Mouse (Mus musculus) midbrain, embryonic 12.5 days (tissue): Measurements from ENCODE around the gene Cdkn1a. TPM values are rescaled to one million over a fixed set of nuclear protein-coding genes. Genes with fewer than 3 reads are reported as not detected.
"Not testable (repeated sequence)": the region's sequence is repeated elsewhere in the genome, so short reads cannot be mapped to it uniquely, and the experiment has no call there.

Source experiments
- ATAC-seq: fragments of 200-750 bp; cut with Nextera tagmentation; 2 replicates; pipeline ENCODE4 v1.8.0; 2017; ENCODE audit warnings: low read depth, moderate TSS enrichment, moderate library complexity; ENCODE audit not compliant: low FRiP score
- H3K27ac ChIP-seq: fragments of 300-500 bp; sonication (generic); replicated peaks from 2 replicates; pipeline ENCODE4 v1.5.1; 2016; ENCODE audit warnings: mild to moderate bottlenecking
- H3K27me3 ChIP-seq: fragments of 300-500 bp; sonication (generic); 2 replicates; pipeline ENCODE4 v1.6.1; 2016; ENCODE audit warnings: mild to moderate bottlenecking
- H3K36me3 ChIP-seq: fragments of 300-500 bp; sonication (generic); 2 replicates; pipeline ENCODE4 v1.6.1; 2016
- H3K4me1 ChIP-seq: fragments of 300-500 bp; sonication (generic); 2 replicates; pipeline ENCODE4 v1.6.1; 2016
- H3K4me2 ChIP-seq: fragments of 300-500 bp; sonication (generic); replicated peaks from 2 replicates; pipeline ENCODE4 v1.6.1; 2016; ENCODE audit warnings: mild to moderate bottlenecking, moderate library complexity
- H3K4me3 ChIP-seq: fragments of 300-500 bp; sonication (generic); 2 replicates; pipeline ENCODE4 v1.5.1; 2016; ENCODE audit warnings: mild to moderate bottlenecking
- H3K9ac ChIP-seq: fragments of 300-500 bp; sonication (generic); replicated peaks from 2 replicates; pipeline ENCODE4 v1.6.1; 2016; ENCODE audit warnings: mild to moderate bottlenecking, moderate library complexity
- H3K9me3 ChIP-seq: fragments of 300-500 bp; sonication (generic); 2 replicates; pipeline ENCODE4 v1.6.1; 2016; ENCODE audit warnings: mild to moderate bottlenecking
- WGBS: fragments of 180-500 bp; shearing (Covaris S2); methylation state at CpG from one replicate; pipeline ENCODE4 v1.1.7; 2016; 5-methylcytosine and 5-hydroxymethylcytosine counted together
- polyA plus RNA-seq: library from polyadenylated mRNA; unstranded; fragments of >200 nt; fragmentation: Nextera tagmentation; extraction: Ambion mirVana; gene quantifications from 2 replicates; pipeline ENCODE4 v1.2.1, GENCODE M21; 2016

The Cdkn1a gene
- 23.5 and 24.8 TPM in 2 replicates for polyA plus RNA-seq

DNA sequence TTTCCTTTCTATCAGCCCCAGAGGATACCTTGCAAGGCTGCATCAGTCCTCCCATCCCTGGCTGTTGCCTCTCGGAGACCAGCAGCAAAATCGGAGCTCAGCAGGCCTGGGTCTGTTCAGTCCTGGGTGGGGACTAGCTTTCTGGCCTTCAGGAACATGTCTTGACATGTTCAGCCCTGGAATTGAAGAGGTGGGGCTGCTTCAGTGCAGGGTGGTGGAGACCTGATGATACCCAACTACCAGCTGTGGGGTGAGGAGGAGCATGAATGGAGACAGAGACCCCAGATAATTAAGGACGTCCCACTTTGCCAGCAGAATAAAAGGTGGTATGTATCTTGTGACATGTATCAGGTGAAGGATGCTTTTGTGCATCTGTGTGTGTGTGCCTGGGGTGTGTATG lies at the start of gene Cdkn1a:
TSS of gene Cdkn1a (plus strand) at position 201 of the 400 bp plus-strand sequence.
- Histone ChIP-seq H3K9ac (no peak within 1 kb of the TSS), H3K9me3 (no peaks in the 10 kb centered on the region), H3K4me1 (peaks cover 22% of the 10 kb centered on the region), H3K27me3 (peaks cover 51% of the 10 kb centered on the region), H3K4me2 (no peak within 1 kb of the TSS), H3K27ac (no peak within 1 kb of the TSS), H3K4me3 (no peak within 1 kb of the TSS), H3K36me3 (no peaks in the 10 kb centered on the region)
- no peak for ATAC-seq
- WGBS, result 85% methylated on average over 3 of the region's 3 CpGs

DNA sequence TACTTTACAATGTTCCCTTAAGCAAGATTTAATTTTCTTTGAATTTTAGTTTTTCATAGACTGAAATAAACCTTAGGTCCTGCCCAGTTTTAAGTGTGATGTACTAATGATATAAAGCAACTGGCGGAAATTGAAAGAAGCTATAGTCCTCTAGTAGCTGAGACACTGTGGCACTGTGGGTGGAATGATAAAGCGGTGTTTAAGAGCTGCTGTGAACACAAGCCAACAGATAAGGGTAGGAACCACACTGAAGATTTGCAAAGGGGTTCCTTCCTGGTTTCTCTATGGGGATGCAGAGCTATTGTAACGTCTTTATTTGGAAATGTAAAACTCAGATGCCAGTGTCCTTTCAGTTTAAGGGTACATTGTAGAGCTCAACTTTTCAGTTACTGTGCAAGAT lies 49.1 kb upstream of the Cdkn1a start:
- peaks cover 11% of the 10 kb centered on the region for H3K4me1 ChIP-seq
- not testable (repeated sequence) for H3K27ac ChIP-seq, H3K4me3 ChIP-seq, H3K27me3 ChIP-seq, H3K4me2 ChIP-seq, H3K9ac ChIP-seq, H3K9me3 ChIP-seq, ATAC-seq
- H3K36me3 ChIP-seq, result peaks cover 91% of the 10 kb centered on the region
- WGBS, result 90% methylated on average over 3 of the region's 3 CpGs

DNA sequence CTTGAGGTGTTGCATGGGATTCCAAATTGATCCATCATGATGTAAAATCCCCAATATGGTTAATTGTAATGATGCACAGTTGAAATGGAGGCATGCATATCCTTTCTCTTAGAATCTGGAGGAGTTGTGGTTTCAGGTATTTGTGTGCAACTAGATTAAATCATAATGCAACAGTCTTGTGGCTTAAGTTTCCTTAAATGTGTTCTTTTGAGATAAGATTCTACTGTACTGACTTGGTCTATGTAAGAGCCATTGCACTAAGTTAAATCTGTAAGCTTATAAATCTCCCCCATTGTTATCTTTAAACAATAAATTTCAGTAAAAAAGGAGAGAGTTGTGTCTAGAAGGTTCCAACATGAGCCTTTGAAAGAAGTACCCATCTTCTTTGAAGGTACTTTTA lies 48.2 kb upstream of the Cdkn1a start:
- peaks cover 8% of the 10 kb centered on the region for H3K4me1 ChIP-seq
- no peak overlapping the region for H3K4me2 ChIP-seq
- no peak overlapping the region for H3K9ac ChIP-seq
- no peaks in the 10 kb centered on the region for H3K9me3 ChIP-seq
- H3K36me3 ChIP-seq, result peaks cover 90% of the 10 kb centered on the region
- H3K4me3 ChIP-seq, result no peak overlapping the region
- H3K27me3 ChIP-seq, result no peaks in the 10 kb centered on the region
- ATAC-seq, result no peak
- H3K27ac ChIP-seq, result no peak overlapping the region

DNA sequence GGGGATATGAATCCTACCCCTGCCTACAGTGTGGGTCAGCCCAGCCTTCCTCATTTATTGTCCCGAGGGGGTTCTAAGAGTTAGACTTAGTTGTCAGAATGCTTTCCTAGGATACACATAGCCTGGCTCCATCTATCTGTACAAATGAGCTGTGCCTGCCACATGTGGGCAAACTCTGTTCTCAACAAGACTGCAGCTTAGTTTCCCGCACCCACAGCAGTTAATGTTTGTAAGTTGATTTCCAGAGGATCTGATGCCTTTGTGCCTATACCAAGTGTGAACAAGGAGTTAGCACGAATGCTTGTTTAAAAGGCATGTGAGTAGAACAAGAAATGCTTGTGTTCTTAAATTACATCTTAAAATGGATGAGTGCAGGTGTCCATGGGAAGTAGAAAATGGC lies 47.2 kb upstream of the Cdkn1a start:
- Histone ChIP-seq H3K9me3 (no peaks in the 10 kb centered on the region), H3K36me3 (peaks cover 87% of the 10 kb centered on the region), H3K9ac (no peak overlapping the region), H3K27ac (no peak overlapping the region), H3K4me2 (no peak overlapping the region), H3K27me3 (no peaks in the 10 kb centered on the region), H3K4me3 (no peak overlapping the region), H3K4me1 (0 out of 2 replicates have a peak, but pooled peaks cover 5% of the 10 kb centered on the region)
- 89% methylated on average over 3 of the region's 3 CpGs for WGBS
- no peak for ATAC-seq

DNA sequence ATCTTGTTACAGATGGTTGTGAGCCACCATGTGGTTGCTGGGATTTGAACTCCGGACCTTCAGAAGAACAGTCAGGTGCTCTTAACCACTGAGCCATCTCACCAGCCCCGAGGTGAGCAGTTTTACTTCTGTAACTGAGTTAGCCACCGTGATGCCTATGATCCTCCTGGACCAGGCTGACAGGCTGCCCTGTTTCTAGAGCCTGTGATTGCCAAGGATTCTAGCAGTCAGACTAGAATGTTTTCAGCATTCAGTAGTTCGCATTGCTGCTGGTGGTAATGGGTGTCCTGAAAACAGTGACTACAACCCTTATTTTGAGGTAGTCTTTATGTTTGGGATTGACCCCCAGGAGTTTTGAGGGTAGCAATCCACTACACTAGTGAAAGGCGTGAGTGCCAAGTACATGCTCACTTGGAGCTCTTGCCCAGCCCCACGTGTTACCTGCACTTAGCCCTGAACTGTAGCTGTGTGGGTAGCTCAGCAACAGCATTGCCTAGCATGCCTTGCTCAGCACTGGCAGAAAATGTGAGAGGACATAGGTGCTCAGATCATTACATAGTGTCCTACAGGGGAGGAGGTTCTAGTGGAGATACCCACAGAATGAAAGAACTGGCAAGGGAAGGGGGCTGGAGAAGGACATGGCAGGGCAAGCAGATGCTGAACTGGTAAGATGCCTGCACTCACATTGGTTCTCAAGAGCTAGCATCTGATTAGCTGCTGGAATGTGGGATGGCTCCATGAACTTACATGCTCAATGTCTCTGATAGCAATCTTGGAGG lies 46.4 kb upstream of the Cdkn1a start:
- H3K36me3 ChIP-seq, result peaks cover 80% of the 10 kb centered on the region
- H3K4me3 ChIP-seq, result no peak overlapping the region
- H3K9ac ChIP-seq, result no peak overlapping the region
- no peaks in the 10 kb centered on the region for H3K27me3 ChIP-seq
- no peak for ATAC-seq
- 0 out of 2 replicates have a peak, but pooled peaks cover 7% of the 10 kb centered on the region for H3K4me1 ChIP-seq
- no peak overlapping the region for H3K4me2 ChIP-seq
- no peak overlapping the region for H3K27ac ChIP-seq
- 85% methylated on average over 6 of the region's 6 CpGs for WGBS
- no peaks in the 10 kb centered on the region for H3K9me3 ChIP-seq

GRCm38 (mm10) chr17:29044925-29045319 lies 45.9 kb upstream of the Cdkn1a start:
- H3K36me3 ChIP-seq, result peaks cover 74% of the 10 kb centered on the region
- no peak for ATAC-seq
- H3K27me3 ChIP-seq, result no peaks in the 10 kb centered on the region
- H3K27ac ChIP-seq, result no peak overlapping the region
- WGBS, result 70% methylated on average over 1 of the region's 1 CpGs
- H3K4me3 ChIP-seq, result no peak overlapping the region
- 0 out of 2 replicates have a peak, but pooled peaks cover 3% of the 10 kb centered on the region for H3K4me1 ChIP-seq
- H3K9me3 ChIP-seq, result no peaks in the 10 kb centered on the region
- H3K9ac ChIP-seq, result no peak overlapping the region
- H3K4me2 ChIP-seq, result no peak overlapping the region

- H3K27ac ChIP-seq, result no peak overlapping the region
- H3K36me3 ChIP-seq, result peaks cover 64% of the 10 kb centered on the region
- ATAC-seq, result no peak
Observed at GRCm38 (mm10) chr17:29045741-29046530, 44.8 kb upstream of the Cdkn1a start.

GRCm38 (mm10) chr17:29046863-29047262 lies 43.9 kb upstream of the Cdkn1a start:
- WGBS, result 88% methylated on average over 3 of the region's 3 CpGs

More at GRCm38 (mm10) chr17:29045741-29046530, 44.8 kb upstream of the Cdkn1a start:
- WGBS, result 81% methylated on average over 12 of the region's 12 CpGs
- H3K4me2 ChIP-seq, result no peak overlapping the region
- no peak overlapping the region for H3K4me3 ChIP-seq
- no peaks in the 10 kb centered on the region for H3K9me3 ChIP-seq
- no peak overlapping the region for H3K9ac ChIP-seq
- 0 out of 2 replicates have a peak, but pooled peaks cover 3% of the 10 kb centered on the region for H3K4me1 ChIP-seq
- H3K27me3 ChIP-seq, result no peaks in the 10 kb centered on the region

GRCm38 (mm10) chr17:29047697-29048514 lies 42.9 kb upstream of the Cdkn1a start:
- 0 out of 2 replicates have a peak, but pooled peaks cover 3% of the 10 kb centered on the region for H3K4me1 ChIP-seq
- no peaks in the 10 kb centered on the region for H3K9me3 ChIP-seq
- H3K4me3 ChIP-seq, result no peak overlapping the region
- ATAC-seq, result no peak
- 75% methylated on average over 3 of the region's 3 CpGs for WGBS
- no peaks in the 10 kb centered on the region for H3K27me3 ChIP-seq
- no peak overlapping the region for H3K4me2 ChIP-seq
- H3K36me3 ChIP-seq, result peaks cover 49% of the 10 kb centered on the region
- no peak overlapping the region; the same call in 1 of the 2 replicates for H3K27ac ChIP-seq
- no peak overlapping the region for H3K9ac ChIP-seq

More at GRCm38 (mm10) chr17:29046863-29047262, 43.9 kb upstream of the Cdkn1a start:
- Histone ChIP-seq H3K4me1 (0 out of 2 replicates have a peak, but pooled peaks cover 3% of the 10 kb centered on the region), H3K4me3 (no peak overlapping the region), H3K27me3 (no peaks in the 10 kb centered on the region), H3K9ac (no peak overlapping the region), H3K36me3 (peaks cover 59% of the 10 kb centered on the region), H3K27ac (no peak overlapping the region), H3K9me3 (no peaks in the 10 kb centered on the region), H3K4me2 (no peak overlapping the region)
- ATAC-seq, result no peak

DNA sequence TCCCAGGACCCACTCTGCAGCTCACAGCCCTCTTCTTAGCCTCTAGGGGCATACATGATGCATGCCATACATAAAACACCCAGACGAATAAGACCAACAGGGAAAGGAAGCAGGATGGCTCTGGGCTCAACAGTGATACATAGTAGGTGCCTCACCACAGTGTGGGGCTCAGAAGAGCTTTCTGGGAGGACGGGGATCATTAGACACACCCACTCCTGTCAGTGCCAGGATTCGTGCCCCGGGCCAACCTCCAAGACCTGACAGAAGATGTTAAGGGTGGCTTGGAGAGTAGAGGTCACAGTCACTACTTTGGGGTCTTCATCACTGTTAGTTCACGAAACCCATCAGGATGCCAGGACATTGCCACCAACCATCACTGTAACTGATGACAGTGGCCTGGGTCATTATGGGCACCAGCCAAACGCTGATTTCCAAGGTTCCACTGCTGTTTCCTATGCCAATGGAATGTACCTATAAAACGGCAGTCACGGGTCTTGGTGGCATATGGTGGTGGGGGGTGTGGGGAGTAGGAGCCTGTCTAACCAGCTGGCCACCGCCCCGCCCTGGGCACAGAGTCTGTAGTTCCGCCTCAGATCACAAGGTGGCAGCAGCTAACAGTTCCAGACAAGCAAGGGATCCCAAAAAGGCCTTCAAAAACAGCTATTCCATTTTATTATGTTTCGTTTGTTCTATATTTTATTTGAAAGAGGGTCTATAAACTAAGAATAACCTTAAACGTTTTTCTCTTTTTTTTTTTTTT lies 41.8 kb upstream of the Cdkn1a start:
- Histone ChIP-seq H3K27me3 (no peaks in the 10 kb centered on the region), H3K9me3 (no peaks in the 10 kb centered on the region), H3K4me2 (no peak overlapping the region), H3K4me1 (0 out of 2 replicates have a peak, but pooled peaks cover 3% of the 10 kb centered on the region), H3K27ac (no peak overlapping the region), H3K36me3 (peaks cover 40% of the 10 kb centered on the region), H3K9ac (no peak overlapping the region), H3K4me3 (no peak overlapping the region)
- 27% methylated on average over 13 of the region's 13 CpGs for WGBS
- ATAC-seq, result peak; percentile 38; the same call in 1 of the 2 replicates

- WGBS, result 81% methylated on average over 5 of the region's 5 CpGs
Observed at GRCm38 (mm10) chr17:29049508-29049889, 41.3 kb upstream of the Cdkn1a start.

More at GRCm38 (mm10) chr17:29049508-29049889, 41.3 kb upstream of the Cdkn1a start:
- H3K36me3 ChIP-seq, result peaks cover 34% of the 10 kb centered on the region
- no peak for ATAC-seq
- 0 out of 2 replicates have a peak, but pooled peaks cover 3% of the 10 kb centered on the region for H3K4me1 ChIP-seq
- no peak overlapping the region for H3K4me3 ChIP-seq
- no peaks in the 10 kb centered on the region for H3K9me3 ChIP-seq
- no peak overlapping the region for H3K27ac ChIP-seq
- H3K4me2 ChIP-seq, result no peak overlapping the region
- no peaks in the 10 kb centered on the region for H3K27me3 ChIP-seq
- no peak overlapping the region for H3K9ac ChIP-seq
